Mouse (Mus musculus) brain, embryonic 14.5 days (tissue): ENCODE measurements around the gene Blnk.

Experiments
- CTCF ChIP-seq: fragments of 200-500 bp; IDR thresholded peaks from 2 replicates; pipeline ENCODE4 v1.5.1; 2012; ENCODE audit warnings: inconsistent platforms, mild to moderate bottlenecking, moderate library complexity, borderline replicate concordance; ENCODE audit not compliant: insufficient read depth, insufficient read length; ENCODE audit errors: extremely low read depth
- POLR2A ChIP-seq: fragments of 200-500 bp; IDR thresholded peaks from 2 replicates; pipeline ENCODE4 v1.6.1; 2012; ENCODE audit warnings: mild to moderate bottlenecking, inconsistent platforms, borderline replicate concordance; ENCODE audit not compliant: poor library complexity, insufficient read depth, insufficient read length, severe bottlenecking; ENCODE audit errors: extremely low read depth

GRCm38 (mm10) chr19:40989961-40990600 is 4.3 kb downstream of the Blnk start:
- no peak for TF ChIP-seq CTCF
- no peak for TF ChIP-seq POLR2A
